Mouse (Mus musculus) right cerebral cortex, adult 2 months (tissue): ENCODE results near the gene Defa25.
"Not testable (repeated sequence)": the region's sequence is repeated elsewhere in the genome, so short reads cannot be mapped to it uniquely, and the experiment has no call there.

ENCODE experiments used
- DNase-seq, 2 experiments: peaks; one replicate each; pipeline ENCODE4 v3.0.0; 2021 to 2022; ENCODE audit warnings: low spot score in 2 of 2

The Defa25 gene

DNA sequence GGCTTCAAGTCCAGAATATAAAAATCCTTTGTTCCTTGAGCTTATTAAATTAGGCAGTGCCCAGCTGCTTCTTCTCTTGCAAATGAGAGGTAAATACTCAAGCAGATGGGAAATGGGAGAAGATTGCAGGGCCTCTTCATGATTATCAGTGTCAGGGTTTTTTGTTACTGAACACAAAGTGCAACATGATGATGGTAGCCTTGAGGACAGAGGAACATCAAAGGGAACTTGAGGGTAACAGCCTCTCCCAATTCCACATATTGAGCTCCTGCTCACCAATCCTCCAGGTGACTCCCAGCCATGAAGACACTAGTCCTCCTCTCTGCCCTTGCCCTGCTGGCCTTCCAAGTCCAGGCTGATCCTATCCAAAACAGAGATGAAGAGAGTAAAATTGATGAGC, at the start of gene Defa25:
Gene Defa25 (plus strand): TSS at position 301 of the 400 bp plus-strand sequence.
- DNase-seq: not testable (repeated sequence)

DNA sequence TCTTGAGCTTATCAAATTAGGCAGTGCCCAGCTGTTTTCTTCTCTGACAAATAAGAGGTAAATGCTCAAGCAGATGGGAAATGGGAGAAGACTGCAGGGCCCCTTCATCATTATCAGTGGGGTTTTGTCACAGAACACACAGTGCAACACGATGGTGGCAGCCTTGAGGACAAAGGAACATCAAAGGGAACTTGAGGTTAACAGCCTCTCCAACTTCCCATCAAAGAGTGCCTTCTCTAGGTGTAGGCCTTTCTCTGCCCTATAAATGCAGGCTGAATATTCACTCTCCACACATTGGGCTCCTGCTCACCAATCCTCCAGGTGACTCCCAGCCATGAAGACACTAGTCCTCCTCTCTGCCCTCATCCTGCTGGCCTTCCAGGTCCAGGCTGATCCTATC, 29.5 kb upstream of the Defa25 start, which contains the start of gene Defa23:
Gene Defa23 (plus strand): TSS at position 301 of the 400 bp plus-strand sequence.
- not testable (repeated sequence) for DNase-seq

DNA sequence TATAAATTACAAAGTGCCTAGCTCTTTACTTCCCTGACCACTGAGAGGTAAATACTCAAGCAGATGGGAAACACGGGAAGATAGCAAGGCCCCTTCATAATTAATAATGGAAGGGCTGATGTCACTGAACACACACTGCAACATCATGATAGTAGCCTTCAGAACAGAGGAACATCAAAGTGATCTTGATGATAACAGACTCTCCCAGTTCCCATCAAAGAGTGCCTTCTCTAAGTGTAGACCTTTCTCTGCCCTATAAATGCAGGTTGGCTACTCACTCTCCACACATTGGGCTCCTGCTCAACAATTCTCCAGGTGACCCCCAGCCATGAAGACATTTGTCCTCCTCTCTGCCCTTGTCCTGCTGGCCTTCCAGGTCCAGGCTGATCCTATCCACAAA, 19.5 kb upstream of the Defa25 start, which contains the start of gene Defa35:
Gene Defa35 (plus strand): TSS at position 301 of the 400 bp plus-strand sequence.
- not testable (repeated sequence) for DNase-seq

DNA sequence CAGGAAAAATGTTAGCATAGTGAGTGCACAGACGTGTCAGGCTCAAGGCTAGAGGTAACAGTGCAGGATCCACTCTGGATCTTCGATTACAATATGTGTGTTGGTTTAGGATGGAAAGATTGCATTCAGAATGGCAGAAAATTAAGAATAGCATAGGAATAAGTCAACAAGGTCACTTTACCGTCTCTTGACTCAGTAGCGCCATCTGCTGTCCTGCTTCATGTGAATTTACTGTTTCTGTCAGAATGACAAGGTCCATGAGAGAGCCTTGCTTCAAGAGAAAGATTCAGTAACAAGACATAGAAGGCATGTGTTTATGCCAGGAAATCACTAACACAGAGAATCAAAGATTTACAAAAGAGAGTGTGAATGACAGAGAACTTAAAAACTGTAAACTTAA, 8.9 kb downstream of the Defa25 start:
- DNase-seq: no peak

DNA sequence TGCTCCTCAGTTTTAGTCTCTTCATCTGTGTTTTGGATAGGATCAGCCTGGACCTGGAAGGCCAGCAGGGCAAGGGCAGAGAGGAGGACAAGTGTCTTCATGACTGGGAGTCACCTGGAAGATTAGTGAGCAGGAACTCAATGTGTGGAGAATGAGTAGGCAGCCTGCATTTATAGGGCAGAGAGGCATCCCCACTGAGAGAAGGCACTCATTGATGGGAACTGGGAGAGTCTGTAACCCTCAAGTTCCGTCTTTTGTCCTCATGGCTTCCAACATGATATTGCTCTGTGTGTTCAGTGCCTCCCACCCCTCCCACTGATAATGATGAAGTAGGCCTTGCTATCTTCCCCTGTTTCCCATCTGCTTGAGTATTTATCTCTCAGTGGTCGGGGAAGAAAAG, 11.7 kb downstream of the Defa25 start, which contains the start of gene Gm14851:
Gene Gm14851 (minus strand): TSS at position 101 of the 400 bp plus-strand sequence.
- not testable (repeated sequence) for DNase-seq

DNA sequence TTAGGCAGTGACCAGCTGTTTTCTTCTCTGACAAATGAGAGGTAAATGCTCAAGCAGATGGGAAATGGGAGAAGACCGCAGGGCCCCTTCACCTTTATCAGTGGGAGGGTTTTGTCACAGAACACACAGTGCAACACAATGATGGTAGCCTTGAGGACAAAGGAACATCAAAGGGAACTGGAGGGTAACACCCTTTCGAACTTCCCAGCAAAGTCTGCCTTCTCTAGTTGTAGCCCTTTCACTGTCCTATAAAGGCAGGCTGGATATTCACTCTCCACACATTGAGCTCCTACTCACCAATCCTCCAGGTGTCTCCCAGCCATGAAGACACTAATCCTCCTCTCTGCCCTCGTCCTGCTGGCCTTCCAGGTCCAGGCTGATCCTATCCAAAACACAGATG, 50.1 kb downstream of the Defa25 start, which contains the start of gene Defa30:
Gene Defa30 (plus strand): TSS at position 301 of the 400 bp plus-strand sequence.
- not testable (repeated sequence) for DNase-seq
